Mouse (Mus musculus): ENCODE measurements around the gene Mnd1. TPM values are rescaled to one million over a fixed set of nuclear protein-coding genes. Genes with fewer than 3 reads are reported as not detected.

Gene Mnd1
- polyA plus RNA-seq, 1 experiment from 2014 or later: 15.3 TPM

GRCm38 (mm10) chr3:84065825-84066224 is 89.8 kb downstream of the Mnd1 start:
- H3K36me3 ChIP-seq (ENCODE audit: insufficient read depth, low read length): no peaks in the 10 kb centered on the region
- H3K4me3 ChIP-seq (replicated peaks; ENCODE audit: low read depth, low read length): no peak overlapping the region
- 64% methylated on average over 4 of the region's 4 CpGs for WGBS
- no peak for TF ChIP-seq CTCF (IDR thresholded peaks at IDR 0.05; ENCODE audit: low read depth)
- no peaks in the 10 kb centered on the region for H3K9me3 ChIP-seq (replicated peaks; ENCODE audit: low read length)
- H3K4me2 ChIP-seq (ENCODE audit: low read length): no peak overlapping the region
- H3K27me3 ChIP-seq (ENCODE audit: insufficient read depth, low read length): no peaks in the 10 kb centered on the region
- H3K9ac ChIP-seq (ENCODE audit: low read depth, low read length): no peak overlapping the region
- H3K27ac ChIP-seq: no peak overlapping the region
- no peaks in the 10 kb centered on the region for H3K4me1 ChIP-seq (replicated peaks; ENCODE audit: insufficient read depth, low read length)
- DNase-seq (ENCODE audit: low spot score) (no peak), ATAC-seq (replicated peaks; ENCODE audit: low FRiP score, low read depth) (no peak)

- Histone ChIP-seq H3K4me3 (replicated peaks; ENCODE audit: low read depth, low read length) (no peak overlapping the region), H3K36me3 (ENCODE audit: insufficient read depth, low read length) (no peaks in the 10 kb centered on the region), H3K4me1 (replicated peaks; ENCODE audit: insufficient read depth, low read length) (no peaks in the 10 kb centered on the region), H3K9ac (ENCODE audit: low read depth, low read length) (no peak overlapping the region), H3K27ac (no peak overlapping the region), H3K27me3 (ENCODE audit: insufficient read depth, low read length) (no peaks in the 10 kb centered on the region), H3K9me3 (replicated peaks; ENCODE audit: low read length) (no peaks in the 10 kb centered on the region), H3K4me2 (ENCODE audit: low read length) (no peak overlapping the region)
- DNase-seq (ENCODE audit: low spot score) (no peak), ATAC-seq (replicated peaks; ENCODE audit: low FRiP score, low read depth) (no peak)
- WGBS: 88% methylated on average over 2 of the region's 2 CpGs
- TF ChIP-seq CTCF (IDR thresholded peaks at IDR 0.05; ENCODE audit: low read depth): no peak
These were observed 92.1 kb downstream of the Mnd1 start for GRCm38 (mm10) chr3:84063369-84063914.

GRCm38 (mm10) chr3:84061523-84062453 is 93.8 kb downstream of the Mnd1 start:
- Histone ChIP-seq H3K27ac (no peak overlapping the region), H3K4me2 (ENCODE audit: low read length) (no peak overlapping the region), H3K4me1 (replicated peaks; ENCODE audit: insufficient read depth, low read length) (no peaks in the 10 kb centered on the region), H3K9me3 (replicated peaks; ENCODE audit: low read length) (no peaks in the 10 kb centered on the region), H3K4me3 (replicated peaks; ENCODE audit: low read depth, low read length) (no peak overlapping the region), H3K27me3 (ENCODE audit: insufficient read depth, low read length) (no peaks in the 10 kb centered on the region), H3K9ac (ENCODE audit: low read depth, low read length) (no peak overlapping the region), H3K36me3 (ENCODE audit: insufficient read depth, low read length) (no peaks in the 10 kb centered on the region)
- ATAC-seq (replicated peaks; ENCODE audit: low FRiP score, low read depth): no peak
- WGBS: 59% methylated on average over 13 of the region's 13 CpGs
- peak; percentile 16 for DNase-seq (ENCODE audit: low spot score)
- TF ChIP-seq CTCF (IDR thresholded peaks at IDR 0.05; ENCODE audit: low read depth): no peak

DNA sequence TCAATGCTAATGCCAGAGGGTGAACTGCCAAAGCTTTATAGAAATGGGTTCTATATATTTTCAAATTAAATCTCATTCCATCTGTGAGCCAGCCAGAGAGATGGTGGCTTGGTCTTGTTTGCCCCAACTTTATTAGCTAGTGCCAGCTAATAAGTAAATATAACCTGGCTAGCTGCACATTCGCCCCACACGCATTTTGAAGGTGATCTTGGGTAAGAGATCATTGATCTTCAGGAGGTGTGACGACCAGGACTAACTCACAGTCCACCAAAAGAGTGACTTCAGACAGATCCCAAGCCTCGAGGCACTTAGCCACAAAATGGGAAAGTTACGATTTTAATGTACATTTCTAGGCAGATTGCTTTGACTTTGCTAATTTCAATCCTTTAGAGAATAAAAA is 94.6 kb downstream of the Mnd1 start:
- TF ChIP-seq CTCF (IDR thresholded peaks at IDR 0.05; ENCODE audit: low read depth): no peak
- Histone ChIP-seq H3K27ac (no peak overlapping the region), H3K4me3 (replicated peaks; ENCODE audit: low read depth, low read length) (no peak overlapping the region), H3K4me2 (ENCODE audit: low read length) (no peak overlapping the region), H3K27me3 (ENCODE audit: insufficient read depth, low read length) (no peaks in the 10 kb centered on the region), H3K9me3 (replicated peaks; ENCODE audit: low read length) (no peaks in the 10 kb centered on the region), H3K9ac (ENCODE audit: low read depth, low read length) (no peak overlapping the region), H3K4me1 (replicated peaks; ENCODE audit: insufficient read depth, low read length) (no peaks in the 10 kb centered on the region), H3K36me3 (ENCODE audit: insufficient read depth, low read length) (no peaks in the 10 kb centered on the region)
- WGBS: 89% methylated on average over 5 of the region's 5 CpGs
- ATAC-seq (replicated peaks; ENCODE audit: low FRiP score, low read depth) (no peak), DNase-seq (ENCODE audit: low spot score) (no peak)

DNA sequence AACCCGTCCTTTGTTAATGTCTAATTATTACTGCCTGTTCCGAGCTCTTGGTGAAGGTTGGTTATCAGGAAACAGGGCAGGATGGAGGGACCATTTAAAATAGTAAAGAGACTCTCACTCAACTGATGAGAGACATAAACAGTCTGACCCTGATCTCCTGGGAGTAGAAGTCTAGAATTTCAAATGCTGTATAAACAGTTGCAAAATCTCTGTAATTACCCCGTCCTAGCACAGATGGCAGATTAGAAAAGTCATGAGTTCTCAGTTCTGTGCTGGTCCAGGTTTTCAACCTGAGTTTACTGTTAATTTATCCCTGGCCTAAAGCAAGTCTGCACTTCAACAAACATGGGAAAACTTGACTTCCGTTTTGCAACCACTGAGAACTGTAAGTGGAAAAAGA is 95.5 kb downstream of the Mnd1 start:
- ATAC-seq (replicated peaks; ENCODE audit: low FRiP score, low read depth) (no peak), DNase-seq (ENCODE audit: low spot score) (peak; percentile 27)
- Histone ChIP-seq H3K9me3 (replicated peaks; ENCODE audit: low read length) (no peaks in the 10 kb centered on the region), H3K27me3 (ENCODE audit: insufficient read depth, low read length) (no peaks in the 10 kb centered on the region), H3K4me3 (replicated peaks; ENCODE audit: low read depth, low read length) (no peak overlapping the region), H3K27ac (no peak overlapping the region), H3K4me2 (ENCODE audit: low read length) (no peak overlapping the region), H3K9ac (ENCODE audit: low read depth, low read length) (no peak overlapping the region), H3K4me1 (replicated peaks; ENCODE audit: insufficient read depth, low read length) (no peaks in the 10 kb centered on the region), H3K36me3 (ENCODE audit: insufficient read depth, low read length) (no peaks in the 10 kb centered on the region)
- TF ChIP-seq CTCF (IDR thresholded peaks at IDR 0.05; ENCODE audit: low read depth): no peak
- WGBS: 21% methylated on average over 4 of the region's 4 CpGs

- TF ChIP-seq CTCF (IDR thresholded peaks at IDR 0.05; ENCODE audit: low read depth): no peak
- no peak overlapping the region for H3K4me3 ChIP-seq (replicated peaks; ENCODE audit: low read depth, low read length)
- no peaks in the 10 kb centered on the region for H3K27me3 ChIP-seq (ENCODE audit: insufficient read depth, low read length)
- ATAC-seq (replicated peaks; ENCODE audit: low FRiP score, low read depth) (no peak), DNase-seq (ENCODE audit: low spot score) (peak; percentile 46)
- no peak overlapping the region for H3K27ac ChIP-seq
- no peaks in the 10 kb centered on the region for H3K36me3 ChIP-seq (ENCODE audit: insufficient read depth, low read length)
- no peak overlapping the region for H3K4me2 ChIP-seq (ENCODE audit: low read length)
- no peak overlapping the region for H3K9ac ChIP-seq (ENCODE audit: low read depth, low read length)
- no peaks in the 10 kb centered on the region for H3K4me1 ChIP-seq (replicated peaks; ENCODE audit: insufficient read depth, low read length)
- 28% methylated on average over 4 of the region's 4 CpGs for WGBS
- H3K9me3 ChIP-seq (replicated peaks; ENCODE audit: low read length): no peaks in the 10 kb centered on the region
These were observed 95.9 kb downstream of the Mnd1 start for GRCm38 (mm10) chr3:84059676-84060075.

All from kidney, postnatal 0 days (tissue).